Mouse (Mus musculus): ENCODE measurements at regions not wholly inside any gene's neighbourhood (a gene's known extent, or its start where the extent isn't known, plus 50 kb on each side); places are given as distances from the start of the nearest gene placed in this dataset.

DNA sequence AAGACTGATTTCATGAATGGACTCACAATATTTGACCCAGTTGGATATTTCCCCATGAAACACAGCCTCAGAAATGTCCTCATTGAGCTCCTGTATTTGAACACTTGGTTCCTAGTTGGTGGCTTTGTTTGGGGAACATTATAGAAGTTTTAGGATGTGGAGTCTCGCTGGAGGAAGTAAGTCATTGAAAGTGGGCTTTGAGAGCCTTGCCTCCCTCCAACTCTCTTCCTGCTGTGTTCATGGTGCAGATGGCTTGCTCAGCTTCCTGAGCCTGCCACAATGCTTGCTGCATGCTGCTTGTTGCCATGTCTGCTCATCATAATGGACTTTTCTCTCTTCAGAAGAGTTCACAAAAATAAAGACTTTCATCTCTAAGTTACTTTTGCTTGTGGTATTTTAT is 239.5 kb upstream of the Trib2 start:
- intact Hi-C loops (cut with DNase I): no loop called here
- DNase-seq (ENCODE audit: extremely low spot score in 1 of 2, low spot score in 2 of 2): no peak

DNA sequence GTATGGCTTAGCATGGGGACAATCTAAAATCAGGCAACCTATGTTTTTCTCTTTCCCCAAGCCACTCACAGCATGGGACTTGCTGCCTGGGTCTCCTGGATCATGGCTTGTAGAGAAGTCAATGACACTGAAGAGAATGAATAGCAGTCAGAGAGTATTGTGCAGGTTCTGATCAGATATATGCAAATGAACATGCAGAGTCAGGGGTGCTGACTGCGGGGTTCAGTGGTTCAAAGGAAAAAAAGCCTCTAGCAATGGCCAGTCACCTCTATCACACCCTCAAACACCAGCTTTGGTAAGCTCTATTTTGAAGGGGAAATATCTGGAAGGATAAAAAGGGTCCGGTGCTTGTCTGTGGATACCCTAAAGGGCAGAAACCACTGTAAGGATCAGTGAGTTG is 237.9 kb upstream of the Trib2 start:
- no peak for DNase-seq (ENCODE audit: extremely low spot score in 1 of 2, low spot score in 2 of 2)
- intact Hi-C loops (cut with DNase I): no loop called here

DNA sequence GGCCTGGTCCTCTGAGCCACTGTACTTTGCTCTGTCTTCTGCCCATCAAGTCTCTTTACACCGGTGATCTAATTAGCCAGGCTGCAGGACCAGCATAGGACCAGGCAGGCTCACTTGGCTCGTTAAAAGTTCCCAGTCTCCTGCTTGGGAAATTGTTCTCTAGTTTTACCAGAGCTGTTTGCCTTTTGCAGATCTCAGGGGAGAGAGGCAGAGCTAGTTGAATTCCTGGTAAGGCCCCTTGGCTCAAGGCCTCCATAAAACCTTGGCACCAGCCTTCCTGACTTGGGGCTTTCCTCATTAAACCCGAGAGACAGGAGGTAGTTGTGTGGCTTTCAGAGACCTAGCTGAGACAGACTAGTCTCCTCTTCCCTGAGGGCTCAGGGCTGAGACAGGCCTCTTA is 237.0 kb upstream of the Trib2 start:
- intact Hi-C loops (cut with DNase I): no loop called here
- no peak for DNase-seq (ENCODE audit: extremely low spot score in 1 of 2, low spot score in 2 of 2)

DNA sequence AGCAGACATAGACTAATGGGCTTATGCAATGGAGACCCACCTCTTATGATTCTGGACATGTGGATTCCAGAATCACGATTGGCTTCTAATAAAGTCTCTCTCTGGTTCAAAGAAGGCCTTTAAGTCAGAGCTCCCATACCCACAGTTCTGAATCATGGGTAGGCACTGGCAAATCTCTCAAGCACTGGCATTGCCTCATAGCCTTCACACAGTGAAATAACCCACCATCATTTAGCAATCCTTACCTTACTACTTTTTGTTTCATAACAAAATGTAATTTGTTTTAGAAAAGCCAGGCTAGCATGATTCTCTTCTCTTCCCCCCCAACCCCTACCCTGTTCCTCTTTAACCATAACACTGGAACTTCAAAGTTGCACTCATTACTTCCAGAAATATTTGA is 236.3 kb upstream of the Trib2 start:
- intact Hi-C loops (cut with DNase I): no loop called here
- no peak for DNase-seq (ENCODE audit: extremely low spot score in 1 of 2, low spot score in 2 of 2)

DNA sequence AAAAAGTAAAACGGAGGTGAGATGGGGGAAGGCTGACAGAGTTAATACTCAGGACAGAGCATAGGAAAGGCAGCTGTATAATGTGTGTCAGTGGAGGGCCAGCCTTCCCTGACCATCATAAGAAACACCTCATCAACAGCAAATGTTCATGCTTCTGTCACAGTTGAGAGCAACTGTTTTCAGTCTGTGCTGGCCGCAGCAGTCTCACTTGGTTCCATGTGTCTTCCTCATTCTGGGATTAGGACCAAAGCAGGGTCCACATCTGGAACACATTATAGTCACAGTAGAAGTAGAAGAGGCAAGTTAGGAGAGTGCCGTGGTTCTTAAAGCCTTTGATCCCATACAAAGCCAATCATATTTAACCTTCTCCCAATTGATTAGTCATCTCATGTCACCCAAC is 235.6 kb upstream of the Trib2 start:
- DNase-seq (ENCODE audit: extremely low spot score in 1 of 2, low spot score in 2 of 2): no peak
- intact Hi-C loops (cut with DNase I): no loop called here

DNA sequence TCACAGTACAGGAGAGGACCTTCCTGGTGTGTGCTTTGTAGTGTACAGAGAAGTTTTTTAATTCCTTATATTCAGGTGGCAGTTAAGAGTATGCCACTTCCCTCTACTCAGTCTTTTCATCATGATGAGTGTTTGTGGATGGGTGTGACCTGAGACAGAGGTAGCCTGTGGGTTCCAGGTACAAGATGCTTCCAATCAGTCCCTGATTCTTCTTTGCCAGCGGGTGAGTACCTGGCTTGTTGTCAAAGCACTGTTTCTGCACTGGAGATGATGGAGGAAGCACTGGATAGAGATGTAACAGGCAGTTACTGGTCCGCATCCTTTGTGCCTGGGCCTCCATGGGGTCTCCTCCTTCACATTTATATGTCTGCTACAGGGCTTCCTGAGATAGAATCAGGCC is 234.7 kb upstream of the Trib2 start:
- no peak for DNase-seq (ENCODE audit: extremely low spot score in 1 of 2, low spot score in 2 of 2)
- intact Hi-C loops (cut with DNase I): no loop called here

DNA sequence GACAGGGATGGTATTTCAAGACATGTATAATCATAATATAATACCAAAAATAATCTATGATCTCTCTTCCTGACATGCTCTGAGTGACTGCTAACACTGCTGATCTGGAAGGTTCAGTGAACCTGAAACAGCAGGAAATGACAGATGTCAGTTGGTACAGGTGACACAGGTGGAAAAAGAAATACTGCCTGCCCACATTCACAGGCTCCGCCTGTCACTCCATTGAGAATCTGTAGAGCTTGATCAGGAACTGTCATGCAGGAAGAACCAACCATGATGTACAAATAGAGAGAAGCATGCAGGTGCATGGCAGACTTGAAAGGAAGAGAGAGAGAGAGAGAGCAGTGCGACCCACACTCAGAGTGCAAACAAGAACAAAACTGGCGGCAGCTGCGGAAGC is 232.8 kb upstream of the Trib2 start:
- DNase-seq (ENCODE audit: extremely low spot score in 1 of 2, low spot score in 2 of 2): no peak
- intact Hi-C loops (cut with DNase I): no loop called here

DNA sequence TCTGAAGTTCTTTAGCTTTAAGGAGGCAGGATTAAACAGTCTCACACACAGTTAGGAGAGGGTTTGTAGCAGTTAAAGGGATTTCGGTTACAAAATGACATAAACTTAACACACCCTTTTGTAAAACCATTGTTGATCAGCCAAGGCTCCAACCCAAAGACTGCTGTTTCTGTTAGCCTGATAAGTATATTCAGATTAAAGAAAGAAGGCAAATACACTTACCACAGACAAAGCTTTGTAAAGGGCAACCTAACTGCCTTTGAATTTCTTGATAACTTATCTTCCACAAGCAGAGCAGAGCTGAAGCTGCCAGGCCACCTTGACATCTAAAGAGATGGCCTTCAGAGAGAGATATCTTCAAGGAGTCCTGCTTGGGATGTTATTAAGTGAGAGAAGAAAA is 229.9 kb upstream of the Trib2 start:
- no peak for DNase-seq (ENCODE audit: extremely low spot score in 1 of 2, low spot score in 2 of 2)
- intact Hi-C loops (cut with DNase I): no loop called here

DNA sequence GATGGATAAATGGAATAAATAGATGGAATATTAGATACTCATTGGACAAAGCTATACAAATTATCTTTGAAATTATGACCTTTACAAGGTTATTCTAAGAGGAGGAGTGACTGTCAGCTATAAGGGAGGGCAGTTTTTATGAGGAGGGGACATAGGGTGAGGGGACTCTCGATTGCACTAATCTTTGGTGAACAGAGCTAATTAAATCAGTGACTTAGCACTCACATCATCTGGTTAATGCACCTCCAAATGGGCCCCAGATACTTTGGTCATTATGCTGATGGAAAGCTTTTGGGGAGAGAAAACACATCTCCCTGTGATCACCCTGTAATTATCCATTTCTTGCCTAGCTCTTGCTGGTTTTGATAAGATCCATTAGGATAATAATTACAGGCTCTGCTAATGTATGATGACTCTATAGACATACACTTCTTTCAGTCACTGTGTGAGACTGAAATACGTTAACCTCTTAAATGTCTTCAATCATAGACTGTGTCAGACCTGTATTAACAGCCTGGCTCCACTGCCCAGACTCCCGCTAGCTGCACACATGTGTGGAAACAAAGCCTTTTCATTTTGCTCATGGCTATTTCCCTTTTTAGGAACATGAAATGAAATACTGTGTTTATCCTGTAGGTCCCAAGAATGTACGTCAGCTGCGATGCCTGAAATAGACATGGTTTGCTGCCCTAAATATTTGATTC is 229.2 kb upstream of the Trib2 start:
- intact Hi-C loops (cut with DNase I): no loop called here
- DNase-seq (ENCODE audit: extremely low spot score in 1 of 2, low spot score in 2 of 2): no peak

DNA sequence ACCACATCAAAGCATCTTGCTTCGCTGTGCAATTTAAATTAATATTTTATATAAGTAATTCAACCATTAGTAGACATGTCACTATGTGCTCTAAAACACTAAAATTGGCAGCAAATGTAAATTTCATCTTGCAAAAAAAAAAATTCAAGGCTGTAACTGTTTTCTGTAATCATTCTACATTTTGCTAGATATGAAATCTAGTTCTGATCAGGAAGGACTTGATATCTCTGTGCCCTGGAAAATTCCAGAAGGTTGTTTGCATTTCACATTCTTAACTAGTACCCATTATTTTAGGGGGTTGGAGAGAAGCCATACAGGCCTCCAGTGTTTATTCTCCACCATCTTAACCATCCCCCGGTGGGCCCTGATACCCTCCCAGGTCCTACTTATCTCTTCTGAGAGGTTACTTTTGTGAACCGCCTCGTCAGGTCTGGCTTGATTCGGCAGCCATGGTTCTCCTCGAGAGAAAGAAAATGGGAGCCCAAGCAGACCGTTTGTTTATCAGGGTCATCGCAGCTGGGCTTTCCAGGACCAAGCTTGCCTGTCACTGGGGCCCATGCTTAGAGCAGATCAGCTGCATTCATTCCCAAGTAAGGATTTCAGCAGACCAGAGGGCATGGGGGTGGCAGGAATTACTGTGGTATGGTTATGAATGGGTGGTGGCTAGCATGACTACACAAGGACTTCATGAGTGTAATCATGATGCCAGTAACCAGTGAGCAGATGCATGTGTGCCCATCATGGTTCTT is 226.9 kb upstream of the Trib2 start:
- intact Hi-C loops (cut with DNase I): no loop called here
- no peak for DNase-seq (ENCODE audit: extremely low spot score in 1 of 2, low spot score in 2 of 2)

DNA sequence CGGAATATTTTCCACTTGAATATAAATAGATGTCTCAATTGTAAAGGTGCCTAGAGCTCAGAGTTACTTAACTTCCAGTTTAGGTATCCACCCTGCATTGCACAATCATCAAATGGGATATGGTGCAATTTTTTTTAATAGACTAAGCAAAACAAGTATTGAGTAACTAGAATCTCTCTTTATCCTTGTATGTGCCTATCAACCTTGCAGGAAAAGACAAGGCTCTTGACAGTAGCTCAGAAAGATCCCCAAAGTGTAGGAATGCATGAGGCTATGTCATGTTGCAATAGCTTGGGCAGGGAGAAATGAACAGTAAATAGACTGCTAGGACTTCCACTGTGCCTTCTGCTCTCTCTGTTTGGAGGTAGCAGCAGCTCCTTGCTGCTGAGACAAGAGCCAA is 225.6 kb upstream of the Trib2 start:
- intact Hi-C loops (cut with DNase I): no loop called here
- DNase-seq (ENCODE audit: extremely low spot score in 1 of 2, low spot score in 2 of 2): no peak

DNA sequence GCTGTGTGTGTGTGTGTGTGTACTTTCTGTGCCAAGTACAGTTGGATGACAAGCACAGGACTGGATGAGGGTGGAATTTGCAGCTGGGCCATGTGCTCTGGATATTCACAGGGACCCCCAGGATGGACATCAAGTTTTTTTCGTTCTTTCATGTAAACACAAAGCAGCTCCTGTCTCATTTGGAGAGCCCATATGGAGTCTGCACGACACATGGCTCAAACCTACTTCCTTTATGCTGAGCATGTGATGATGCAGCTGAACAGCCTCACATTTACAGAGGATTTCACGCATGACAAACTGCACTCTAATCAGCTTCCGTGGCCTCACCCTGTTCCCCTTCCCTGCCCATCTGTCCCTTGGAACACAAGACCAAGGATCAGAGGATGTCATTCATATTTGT is 224.4 kb upstream of the Trib2 start:
- no peak for DNase-seq (ENCODE audit: extremely low spot score in 1 of 2, low spot score in 2 of 2)
- intact Hi-C loops (cut with DNase I): no loop called here

DNA sequence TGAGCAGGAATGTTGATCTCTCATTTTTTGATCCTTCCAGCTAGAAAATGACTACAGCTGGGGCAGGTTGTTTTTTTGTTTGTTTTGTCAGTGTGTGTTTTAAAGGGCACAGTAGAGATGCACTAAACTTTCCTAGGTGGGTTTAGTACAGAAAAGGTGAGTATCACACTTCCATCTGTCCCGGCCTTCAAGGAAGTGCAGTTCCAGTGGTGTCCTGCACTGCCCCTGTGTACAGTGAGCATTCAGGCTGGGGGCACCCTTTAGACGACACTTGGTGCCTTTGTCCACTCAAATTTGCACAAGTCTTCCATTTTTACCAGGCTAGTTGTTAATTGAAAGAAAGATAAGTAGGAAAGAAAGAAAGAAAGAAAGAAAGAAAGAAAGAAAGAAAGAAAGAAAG is 218.8 kb upstream of the Trib2 start:
- intact Hi-C loops (cut with DNase I): no loop called here
- no peak for DNase-seq (ENCODE audit: extremely low spot score in 1 of 2, low spot score in 2 of 2)

DNA sequence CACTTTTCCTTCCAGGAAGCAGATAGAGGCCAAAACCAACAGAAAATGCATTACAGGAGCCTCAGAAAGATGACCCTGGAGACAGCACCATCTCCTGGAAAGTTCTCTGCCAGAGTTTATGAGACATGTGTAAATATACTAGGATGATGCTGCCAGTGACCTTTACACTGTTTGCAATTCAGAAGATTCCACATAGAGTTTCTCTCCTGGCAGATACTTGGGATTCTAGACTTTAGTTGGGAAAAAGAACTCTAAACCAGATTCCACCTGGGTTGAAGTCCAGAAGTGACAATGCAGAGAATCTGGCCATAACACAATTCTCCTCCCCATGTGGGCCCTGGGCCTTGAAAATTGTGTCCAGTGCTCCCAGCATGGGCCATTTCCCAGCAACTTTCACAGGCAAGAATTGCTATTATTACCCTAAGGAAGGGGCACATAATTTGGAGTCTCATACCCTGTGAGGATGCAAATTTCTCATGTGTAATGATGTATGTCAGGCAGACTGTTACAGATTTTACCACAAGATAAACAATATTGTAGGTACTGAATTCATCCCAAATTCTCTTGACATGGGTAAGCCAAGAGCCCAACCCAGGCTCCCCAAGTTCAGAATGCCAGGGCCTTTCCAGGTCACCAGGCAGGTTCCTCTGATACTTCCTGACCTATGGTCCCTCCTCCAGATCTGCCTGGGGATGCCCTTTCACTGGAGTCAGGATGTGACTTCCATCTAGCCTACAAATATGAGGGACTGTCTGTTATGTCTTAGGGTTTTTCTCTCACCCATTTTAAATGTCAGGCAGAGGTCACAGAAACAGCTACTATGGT is 218.2 kb upstream of the Trib2 start:
- no peak for DNase-seq (ENCODE audit: extremely low spot score in 1 of 2, low spot score in 2 of 2)
- intact Hi-C loops (cut with DNase I): no loop called here

DNA sequence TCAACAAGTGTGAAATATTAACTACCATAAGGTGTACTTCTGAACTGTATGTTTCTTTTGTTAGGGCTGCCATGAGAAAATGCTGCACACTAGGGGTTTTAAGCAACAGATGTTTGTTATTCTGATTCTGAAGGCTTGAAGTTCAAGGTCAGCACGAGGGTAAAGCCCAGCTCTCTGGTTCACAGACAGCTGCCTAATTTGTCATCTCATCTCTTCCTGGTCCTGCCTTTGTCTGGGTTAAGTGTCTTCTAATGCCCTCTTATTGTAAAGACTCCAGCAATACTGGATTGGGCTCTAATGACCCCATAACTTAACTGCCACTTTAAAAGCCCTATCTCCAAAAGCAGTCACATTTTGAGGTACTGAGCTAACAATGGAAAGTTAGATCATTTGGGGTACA is 209.9 kb upstream of the Trib2 start:
- intact Hi-C loops (cut with DNase I): no loop called here
- DNase-seq (ENCODE audit: extremely low spot score in 1 of 2, low spot score in 2 of 2): no peak

DNA sequence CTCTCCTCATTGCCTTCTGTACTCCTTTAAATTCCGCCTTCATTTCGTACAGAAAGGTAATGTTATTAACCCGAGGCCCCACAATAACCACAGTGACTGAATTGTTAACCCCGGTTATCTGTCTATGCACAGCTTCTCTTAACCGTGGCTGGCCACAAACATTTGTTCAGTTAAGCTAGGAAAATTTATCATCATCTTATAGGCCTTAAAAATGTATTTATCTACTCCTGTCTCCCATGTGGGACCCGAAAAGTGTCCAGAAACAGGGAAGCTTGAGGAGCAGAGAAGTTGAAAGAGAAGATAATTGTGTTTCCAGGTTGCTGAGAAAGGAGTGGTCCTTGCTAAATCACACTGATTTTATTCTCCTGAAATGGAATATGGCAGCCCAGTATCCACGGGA is 206.6 kb upstream of the Trib2 start:
- intact Hi-C loops (cut with DNase I): no loop called here
- no peak for DNase-seq (ENCODE audit: extremely low spot score in 1 of 2, low spot score in 2 of 2)

DNA sequence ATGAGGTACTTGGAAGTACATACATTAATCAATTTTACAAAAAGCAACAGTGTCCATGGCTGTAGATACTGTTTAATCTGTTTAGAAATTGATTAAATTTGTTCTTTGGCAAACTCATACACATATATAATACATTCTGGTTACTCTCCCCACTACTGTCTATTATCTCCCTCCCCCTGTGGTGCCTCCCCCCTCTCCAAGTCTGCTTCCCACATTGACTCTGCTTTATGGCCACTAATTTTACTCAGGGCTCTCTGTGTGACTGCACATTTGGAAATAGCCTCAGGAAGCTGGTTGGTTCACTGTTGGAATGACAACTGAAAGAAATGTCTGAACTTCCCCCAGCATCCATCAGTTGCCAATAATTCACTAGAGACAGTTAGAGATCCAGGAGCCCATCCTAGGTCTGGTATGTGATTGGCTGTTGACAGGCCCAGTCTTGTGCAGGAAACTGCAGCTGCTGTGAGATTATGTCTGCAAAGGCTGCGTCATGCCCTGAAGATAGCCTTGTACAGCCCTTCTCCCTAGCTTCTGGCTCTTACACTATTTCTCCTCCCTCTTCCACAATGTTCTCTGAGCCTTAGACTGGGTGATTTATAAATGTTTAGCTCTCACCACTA is 204.6 kb upstream of the Trib2 start:
- no peak for DNase-seq (ENCODE audit: extremely low spot score in 1 of 2, low spot score in 2 of 2)
- intact Hi-C loops (cut with DNase I): no loop called here

DNA sequence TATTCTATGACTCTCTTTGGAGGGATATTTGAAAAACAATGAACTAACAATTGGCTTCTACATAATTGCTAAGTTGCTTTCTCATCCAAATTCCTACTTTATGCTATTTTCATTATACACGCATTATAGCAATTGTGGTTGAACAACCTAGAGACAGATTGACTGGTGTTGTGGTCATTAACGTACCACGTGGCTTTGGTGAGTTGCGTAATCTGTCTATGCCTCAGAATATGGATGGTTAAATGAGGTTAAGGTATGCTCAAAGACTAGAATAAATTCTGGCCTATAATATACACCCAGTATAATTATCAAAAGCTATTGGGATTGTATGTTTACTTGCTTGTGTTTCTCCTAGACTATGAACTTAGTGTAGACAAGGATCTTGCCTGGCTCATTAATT is 201.5 kb upstream of the Trib2 start:
- no peak for DNase-seq (ENCODE audit: extremely low spot score in 1 of 2, low spot score in 2 of 2)
- intact Hi-C loops (cut with DNase I): no loop called here

DNA sequence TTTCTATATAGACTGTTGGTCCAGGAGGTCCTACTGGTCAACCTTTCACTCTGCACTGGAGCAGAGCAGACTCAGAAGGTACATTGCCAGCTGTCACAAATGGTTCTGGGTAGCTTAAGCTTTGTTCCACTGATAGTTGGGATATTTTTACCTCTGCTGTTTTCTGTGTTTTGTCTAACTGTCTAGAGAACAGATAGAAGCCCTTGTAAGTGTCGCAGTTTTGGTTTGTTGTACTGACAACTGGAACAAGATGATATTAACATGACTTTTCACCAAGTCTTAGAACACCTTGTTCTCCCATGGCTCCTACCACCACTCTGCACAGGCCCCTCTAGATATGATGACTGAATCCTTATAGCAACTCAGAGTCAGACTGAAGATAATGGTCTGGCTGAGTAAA is 199.9 kb upstream of the Trib2 start:
- no peak for DNase-seq (ENCODE audit: extremely low spot score in 1 of 2, low spot score in 2 of 2)
- intact Hi-C loops (cut with DNase I): no loop called here

DNA sequence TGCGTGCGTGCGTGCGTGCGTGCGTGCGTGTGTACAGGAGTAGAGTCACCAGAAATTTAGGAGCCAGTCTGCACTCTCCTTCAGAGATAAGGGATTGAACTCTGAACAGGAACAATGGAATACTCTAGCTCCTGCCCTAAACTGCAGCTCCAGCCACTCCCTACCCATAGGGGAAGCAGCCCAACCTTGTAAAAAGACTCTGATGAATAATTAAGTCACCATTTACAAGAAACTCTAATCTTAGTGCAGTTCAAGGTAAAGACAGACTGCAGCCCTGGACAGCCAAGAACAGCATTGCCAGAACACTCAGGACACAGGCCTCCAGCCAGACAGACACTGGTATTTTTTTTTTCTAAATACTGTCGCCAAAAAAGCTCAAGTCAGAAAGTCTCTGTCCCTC is 198.9 kb upstream of the Trib2 start:
- DNase-seq (ENCODE audit: extremely low spot score in 1 of 2, low spot score in 2 of 2): no peak

More for the DNA sequence above, 198.9 kb upstream of the Trib2 start:
- intact Hi-C loops (cut with DNase I): no loop called here
